Mouse (Mus musculus) E14TG2a.4 (cell line): ENCODE measurements around the gene Galnt16.

Experiments
- CTCF ChIP-seq: conservative IDR thresholded peaks from 2 replicates; pipeline ENCODE4 v1.5.1; 2014; ENCODE audit warnings: low read length
- NANOG ChIP-seq: IDR thresholded peaks from 2 replicates; pipeline ENCODE4 v1.6.1; 2014; ENCODE audit warnings: borderline replicate concordance, low read length, mixed read lengths

DNA sequence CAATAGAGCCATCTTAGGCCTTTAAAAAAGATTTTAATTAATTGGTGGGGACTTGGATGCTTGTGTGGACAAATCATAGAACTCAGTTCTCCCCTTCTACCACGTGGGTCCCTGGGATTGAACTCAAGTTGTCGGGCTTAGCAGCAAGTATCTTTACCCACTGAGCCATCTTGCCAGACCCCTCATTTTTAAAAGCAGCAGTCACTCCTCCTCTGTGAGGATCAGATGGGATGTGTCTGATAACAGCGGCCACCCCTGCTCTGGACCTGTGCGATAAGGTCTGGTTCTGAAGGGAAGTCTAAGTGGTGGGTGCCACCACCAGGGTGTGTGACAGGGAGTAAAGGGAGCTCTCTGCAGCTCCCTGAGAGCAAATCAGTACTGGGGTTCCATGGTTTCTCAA is 77.5 kb downstream of the Galnt16 start:
- TF ChIP-seq CTCF (no peak), NANOG (no peak)
